Mouse (Mus musculus): ENCODE measurements around the gene Pou2f3.

Gene Pou2f3

GRCm38 (mm10) chr9:43110286-43110980 lies 99.7 kb downstream of the Pou2f3 start:
- no peak for DNase-seq (ENCODE audit: low spot score in 2 of 2)

GRCm38 (mm10) chr9:43109125-43109524 lies 101.0 kb downstream of the Pou2f3 start:
- no peak for DNase-seq (ENCODE audit: low spot score in 2 of 2)

- DNase-seq (ENCODE audit: low spot score in 2 of 2), result no peak
Observed at GRCm38 (mm10) chr9:43108721-43109120, 101.4 kb downstream of the Pou2f3 start.

GRCm38 (mm10) chr9:43108081-43108480 lies 102.1 kb downstream of the Pou2f3 start:
- DNase-seq (ENCODE audit: low spot score in 2 of 2), result no peak

GRCm38 (mm10) chr9:43107555-43107954 lies 102.6 kb downstream of the Pou2f3 start:
- DNase-seq (ENCODE audit: low spot score in 2 of 2), result no peak

- no peak for DNase-seq (ENCODE audit: low spot score in 2 of 2)
Observed at GRCm38 (mm10) chr9:43107187-43107517, 103.0 kb downstream of the Pou2f3 start, which contains the start of gene Arhgef12. TSS of gene Arhgef12 (minus strand) at chr9:43107239.

GRCm38 (mm10) chr9:43106426-43107186 lies 103.6 kb downstream of the Pou2f3 start:
- DNase-seq (ENCODE audit: low spot score in 2 of 2), result no peak

- DNase-seq (ENCODE audit: low spot score in 2 of 2), result peak; percentile 85 to 89
Observed at GRCm38 (mm10) chr9:43105664-43106361, 104.4 kb downstream of the Pou2f3 start.

GRCm38 (mm10) chr9:43104873-43105663 lies 105.1 kb downstream of the Pou2f3 start:
- DNase-seq (ENCODE audit: low spot score in 2 of 2), result peak; percentile 30 to 32

- DNase-seq (ENCODE audit: low spot score in 2 of 2), result no peak
Observed at GRCm38 (mm10) chr9:43104526-43104872, 105.7 kb downstream of the Pou2f3 start.

GRCm38 (mm10) chr9:43103675-43104299 lies 106.4 kb downstream of the Pou2f3 start:
- no peak for DNase-seq (ENCODE audit: low spot score in 2 of 2)

GRCm38 (mm10) chr9:43102931-43103330 lies 107.2 kb downstream of the Pou2f3 start:
- no peak for DNase-seq (ENCODE audit: low spot score in 2 of 2)

GRCm38 (mm10) chr9:43101936-43102595 lies 108.1 kb downstream of the Pou2f3 start:
- DNase-seq (ENCODE audit: low spot score in 2 of 2), result no peak

- no peak for DNase-seq (ENCODE audit: low spot score in 2 of 2)
Observed at GRCm38 (mm10) chr9:43098922-43099321, 111.2 kb downstream of the Pou2f3 start.

GRCm38 (mm10) chr9:43097801-43098557 lies 112.2 kb downstream of the Pou2f3 start:
- DNase-seq (ENCODE audit: low spot score in 2 of 2), result no peak

GRCm38 (mm10) chr9:43096337-43096736 lies 113.8 kb downstream of the Pou2f3 start:
- DNase-seq (ENCODE audit: low spot score in 2 of 2), result no peak

- DNase-seq (ENCODE audit: low spot score in 2 of 2), result no peak
Observed at GRCm38 (mm10) chr9:43094828-43095227, 115.3 kb downstream of the Pou2f3 start.

GRCm38 (mm10) chr9:43093803-43094202 lies 116.4 kb downstream of the Pou2f3 start:
- DNase-seq (ENCODE audit: low spot score in 2 of 2), result no peak

GRCm38 (mm10) chr9:43085686-43086285 lies 124.4 kb downstream of the Pou2f3 start:
- no peak for DNase-seq (ENCODE audit: low spot score in 2 of 2)
